Mouse (Mus musculus) lung, adult 2 months (tissue): Measurements from ENCODE around the gene Bcorl1.

ENCODE experiments used
- CTCF ChIP-seq: fragments of 200-500 bp; IDR thresholded peaks from 2 replicates; pipeline ENCODE4 v1.5.1; 2011; ENCODE audit warnings: mild to moderate bottlenecking, low read length, control low read depth; ENCODE audit not compliant: insufficient read depth
- POLR2A ChIP-seq: fragments of 200-500 bp; IDR thresholded peaks from 2 replicates; pipeline ENCODE4 v1.6.1; 2011; ENCODE audit warnings: low read depth, mild to moderate bottlenecking, control low read depth, low read length, borderline replicate concordance; ENCODE audit errors: extremely low read depth

DNA sequence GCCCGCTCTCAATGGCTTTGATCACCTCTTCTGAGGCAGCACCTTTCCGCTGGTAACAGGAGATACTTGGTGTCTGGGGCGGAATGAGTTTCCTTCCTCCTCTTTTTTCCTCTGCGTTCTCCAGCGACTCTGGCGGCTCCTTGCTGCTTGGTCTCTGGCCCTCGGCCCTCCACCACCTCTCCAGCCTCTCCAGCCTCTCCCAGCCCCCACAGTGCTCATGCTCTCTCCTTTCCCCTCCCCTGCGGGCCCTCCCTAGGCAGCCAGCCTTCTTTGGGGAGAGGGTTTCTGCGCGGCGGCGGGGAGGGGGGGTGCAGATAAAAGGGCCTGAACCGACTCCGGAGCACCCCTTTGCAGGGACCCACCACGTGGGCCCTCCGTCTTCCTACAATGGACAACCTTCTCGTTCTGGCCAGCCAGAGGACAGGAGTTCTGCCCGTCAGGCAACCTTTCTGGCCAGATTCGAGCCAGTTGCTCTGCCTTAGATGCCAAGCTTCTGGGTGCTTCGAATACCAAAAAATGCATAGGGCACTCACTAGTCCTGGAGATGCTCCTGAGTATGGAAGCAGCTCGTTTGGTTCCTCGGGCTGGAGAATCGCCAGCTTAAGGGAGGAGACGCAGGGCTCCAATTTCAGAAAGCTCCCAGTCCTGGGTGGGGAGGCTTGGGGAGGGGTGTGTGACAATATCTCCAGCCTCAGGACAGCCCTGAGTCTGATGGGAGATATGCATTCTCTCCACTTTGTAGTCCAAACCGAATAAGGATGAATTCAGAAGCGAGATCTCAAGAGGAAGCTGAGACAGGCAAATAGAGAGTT, 30.2 kb upstream of the Bcorl1 start:
- TF ChIP-seq CTCF: no peak
- no peak for TF ChIP-seq POLR2A
